Mouse (Mus musculus) lung, postnatal 0 days (tissue): Measurements from ENCODE around the gene Coa3.

ENCODE experiments used
- CTCF ChIP-seq: IDR thresholded peaks from 2 replicates; pipeline ENCODE4 v1.5.1; 2016; ENCODE audit warnings: antibody characterized with exemption, mild to moderate bottlenecking
- EP300 ChIP-seq: IDR thresholded peaks from 2 replicates; pipeline ENCODE4 v1.6.1; 2016; ENCODE audit warnings: antibody characterized with exemption, mild to moderate bottlenecking, control low read depth

DNA sequence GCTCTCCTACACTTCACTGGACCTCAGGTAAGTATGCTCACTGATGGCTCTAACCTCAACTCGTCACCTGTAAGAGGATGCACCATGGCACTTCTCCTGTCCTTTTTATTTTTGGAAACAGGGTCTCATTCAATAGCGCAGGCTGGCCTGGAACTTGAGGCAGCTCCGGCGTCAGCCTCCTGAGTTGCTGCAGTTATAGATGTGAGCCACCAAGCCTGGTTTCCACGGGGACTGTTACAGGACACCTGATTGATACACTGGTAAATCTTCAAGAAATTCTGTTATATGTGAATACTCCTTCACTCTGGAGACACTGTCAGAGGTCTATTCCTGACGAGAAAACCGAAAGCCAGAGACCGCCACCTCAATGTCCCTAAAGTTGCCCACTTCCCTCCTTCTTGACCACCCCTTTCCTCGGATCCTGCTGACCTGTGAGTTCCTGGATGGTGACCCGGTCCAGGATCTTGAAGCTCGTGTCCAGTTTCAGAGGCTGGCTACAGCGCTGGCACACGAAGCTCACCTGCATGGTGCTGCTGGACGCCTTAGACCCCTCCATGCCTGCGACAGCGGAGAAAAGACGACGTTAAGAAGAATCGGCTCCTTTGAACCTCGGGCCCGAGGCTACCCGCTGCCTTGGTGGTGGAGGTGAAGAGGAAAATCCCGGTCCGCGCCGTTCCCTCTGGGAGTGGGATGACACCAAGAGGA lies 22.5 kb upstream of the Coa3 start:
- no peak for TF ChIP-seq EP300
- no peak for TF ChIP-seq CTCF
